Mouse (Mus musculus) bone marrow, adult 2 months (tissue): ENCODE measurements around the gene Psap.

Experiments used
- CTCF ChIP-seq: fragments of 200-500 bp; IDR thresholded peaks from 2 replicates; pipeline ENCODE4 v1.5.1; 2011; ENCODE audit warnings: low read length, control low read depth; ENCODE audit not compliant: control insufficient read depth, insufficient read depth
- POLR2A ChIP-seq: fragments of 200-500 bp; IDR thresholded peaks from 2 replicates; pipeline ENCODE4 v1.6.1; 2011; ENCODE audit warnings: low read depth, mild to moderate bottlenecking, control low read depth, low read length, borderline replicate concordance; ENCODE audit not compliant: control insufficient read depth

DNA sequence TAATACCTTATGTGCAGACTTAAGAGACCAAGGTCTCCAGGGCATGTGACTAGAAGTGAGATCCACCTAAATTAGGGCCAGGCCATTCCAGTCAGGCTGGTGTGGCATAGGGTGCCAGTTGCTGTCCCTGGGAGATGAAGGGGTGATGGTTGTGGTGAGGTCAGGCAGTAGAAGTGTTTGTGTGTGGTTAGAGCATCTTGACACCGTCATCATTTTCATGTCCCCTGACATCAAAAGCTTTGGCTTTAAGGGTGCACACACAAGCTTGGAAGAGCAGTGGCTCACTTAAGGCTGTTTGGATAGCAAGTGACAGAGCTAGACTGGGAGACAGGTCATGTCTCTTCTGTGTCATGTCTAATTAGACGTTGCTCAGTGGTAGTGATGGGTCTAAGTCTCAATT is 10.3 kb downstream of the Psap start:
- no peak for TF ChIP-seq POLR2A
- TF ChIP-seq CTCF = no peak
